Mouse (Mus musculus): Measurements from ENCODE around the gene 2810006K23Rik.

- no peak for TF ChIP-seq POLR2A (IDR thresholded peaks at IDR 0.05; ENCODE audit: insufficient read length, low read depth)
- TF ChIP-seq USF1 (IDR thresholded peaks at IDR 0.05; ENCODE audit: low read depth), result no peak
- no peak for TF ChIP-seq REST (IDR thresholded peaks at IDR 0.05; ENCODE audit: insufficient read depth, insufficient read length)
- TF ChIP-seq CEBPB (IDR thresholded peaks at IDR 0.05; ENCODE audit: insufficient read depth, poor library complexity, severe bottlenecking), result no peak
- TF ChIP-seq SRF (IDR thresholded peaks at IDR 0.05; ENCODE audit: control insufficient read depth, insufficient read length, low read depth), result no peak
- no peak for TF ChIP-seq E2F4 (IDR thresholded peaks at IDR 0.05; ENCODE audit: insufficient read depth)
- TF ChIP-seq TCF12 (IDR thresholded peaks at IDR 0.05; ENCODE audit: insufficient read depth, poor library complexity, severe bottlenecking), result no peak
- TF ChIP-seq MYOD1 (IDR thresholded peaks at IDR 0.05; ENCODE audit: control insufficient read depth in 1 of 3, insufficient read length in 2 of 3, low read depth in 2 of 3), result no peak
Measured at GRCm38 (mm10) chr5:124366721-124367120, 38.8 kb downstream of the 2810006K23Rik start.

Measured in myocyte (in vitro differentiated cells).